Comparison of ENCODE assay signal across 29 mouse cellular contexts in genomic region chr15:98155272-98155671, GRCm38 (mm10). TPM values are rescaled to one million over a fixed set of nuclear protein-coding genes. Genes with fewer than 3 reads are reported as not detected.
DNase-seq lines count a peak whose midpoint lies in the region; ATAC-seq and TF ChIP-seq lines count a peak whose summit lies in the region.
"Had no signal": no experiment of that assay in that cellular context is flagged by ENCODE, and none has a peak within 500 bp of the region (broad histone marks: within the 10 kb centered on the region; RNA-seq: fewer than 3 reads in every experiment).

No protein-coding gene starts in this region.

- peak overlapping the region; percentile 49; the same call in 1 of the 2 replicates for H3K27ac ChIP-seq in ES-E14 (ENCODE audit: insufficient read depth, low read depth, low read length, poor library complexity, severe bottlenecking)
- H3K27ac ChIP-seq in embryonic fibroblast, embryonic 13.5 days (ENCODE audit: insufficient read depth, low read length) = peak overlapping the region; percentile 10; the same call in 1 of the 2 replicates
- H3K27ac ChIP-seq: embryonic facial prominence, embryonic 13.5 days; embryonic facial prominence, embryonic 15.5 days; forebrain, embryonic 13.5 days; forebrain, embryonic 15.5 days had no signal

- TF ChIP-seq CTCF in embryonic fibroblast, embryonic 13.5 days (IDR thresholded peaks at IDR 0.05; ENCODE audit: borderline replicate concordance, insufficient read depth, low read length) = no peak

- H3K36me3 ChIP-seq in ES-E14 (ENCODE audit: control insufficient read depth, insufficient read depth, low read length, poor library complexity, severe bottlenecking) = no peaks in the 10 kb centered on the region
- H3K36me3 ChIP-seq: embryonic facial prominence, embryonic 13.5 days; embryonic facial prominence, embryonic 15.5 days; forebrain, embryonic 15.5 days had no signal

- DNase-seq in heart, adult 11 months = peak; percentile 19
- DNase-seq in heart, postnatal 36 days = no peak
- DNase-seq in ES-E14 (ENCODE audit: low read depth, low spot score) (no peak), R1 (ENCODE audit: low read depth, low spot score) (peak; percentile 48)
- no peak for DNase-seq in urinary bladder, postnatal 25 days (ENCODE audit: low spot score)
- no peak for DNase-seq in cerebellum, postnatal 10 days
- DNase-seq: adrenal gland, adult 8-10 months; B cell, adult 2 months; cerebellum, adult 11-12 months; cerebellum, adult 2 months; cerebellum, adult 9-10 months; cerebellum, postnatal 14 days; cerebellum, postnatal 36 days; embryo, embryonic 11 days had no signal

- H3K9me3 ChIP-seq in ES-E14 (ENCODE audit: control insufficient read depth, insufficient read depth, low read depth, low read length) = no peaks in the 10 kb centered on the region
- H3K9me3 ChIP-seq: embryonic facial prominence, embryonic 13.5 days; embryonic facial prominence, embryonic 15.5 days; forebrain, embryonic 13.5 days; forebrain, embryonic 15.5 days had no signal

- in situ Hi-C loops in ES-E14 (cut with MboI; ENCODE audit: low sequenced_read_pairs in 2 of 2, unreplicated experiment in 2 of 2) = no loop called here

- no peak for ATAC-seq in inflammation-experienced regulatory T-cells, adult 6 months
- ATAC-seq: activated CD4-positive, CD25-positive, alpha-beta regulatory T cell, adult 4 months; CD4-positive, CD25-positive, alpha-beta regulatory T cell, adult 4 months; forebrain, embryonic 13.5 days; forebrain, embryonic 15.5 days; Patski had no signal

- no peak for TF ChIP-seq POLR2A in embryonic fibroblast, embryonic 13.5 days (IDR thresholded peaks at IDR 0.05; ENCODE audit: low read depth, low read length)

- H3K4me1 ChIP-seq in ES-E14 (ENCODE audit: control insufficient read depth in 2 of 2, insufficient read depth in 2 of 2, low read length in 2 of 2, poor library complexity in 1 of 2) = peaks cover 0 to 4% of the 10 kb centered on the region in 2 experiments; a peak in 1 of 4 replicates
- H3K4me1 ChIP-seq in embryonic fibroblast, embryonic 13.5 days (ENCODE audit: control insufficient read depth, insufficient read depth, low read length) = no peaks in the 10 kb centered on the region
- H3K4me1 ChIP-seq: embryonic facial prominence, embryonic 15.5 days; forebrain, embryonic 13.5 days; forebrain, embryonic 15.5 days had no signal

- intact Hi-C loops in heart, postnatal 36 days (cut with DNase I) = no loop called here

- H3K4me3 ChIP-seq in ES-E14 (ENCODE audit: insufficient read depth in 1 of 2, low read depth in 1 of 2, low read length in 2 of 2, poor library complexity in 1 of 2, severe bottlenecking in 1 of 2) = no peak overlapping the region
- no peak overlapping the region for H3K4me3 ChIP-seq in embryonic fibroblast, embryonic 13.5 days (ENCODE audit: insufficient read depth, low read length)
- H3K4me3 ChIP-seq: embryonic facial prominence, embryonic 13.5 days; embryonic facial prominence, embryonic 15.5 days; forebrain, embryonic 13.5 days; forebrain, embryonic 15.5 days had no signal

- H3K9ac ChIP-seq in ES-E14 (ENCODE audit: insufficient read depth, low read depth, low read length, poor library complexity, severe bottlenecking) = no peak overlapping the region
- H3K9ac ChIP-seq: embryonic facial prominence, embryonic 13.5 days; embryonic facial prominence, embryonic 15.5 days; forebrain, embryonic 13.5 days; forebrain, embryonic 15.5 days had no signal

TF ChIP-seq in ES-E14, 5 proteins besides CTCF, POLR2A, EP300 and RAD21:
- no peak for TF ChIP-seq ZC3H11A (IDR thresholded peaks at IDR 0.05; ENCODE audit: borderline replicate concordance, low read depth, low read length)
- TF ChIP-seq CHD2 (IDR thresholded peaks at IDR 0.05; ENCODE audit: low read depth, low read length) = no peak
- TF ChIP-seq HCFC1 (IDR thresholded peaks at IDR 0.05; ENCODE audit: borderline replicate concordance, insufficient read depth, low read length) = no peak
- TF ChIP-seq ZNF384 (IDR thresholded peaks at IDR 0.05; ENCODE audit: low read depth, low read length) = no peak
- no peak for TF ChIP-seq MAFK (IDR thresholded peaks at IDR 0.05; ENCODE audit: insufficient read depth, low read depth, low read length)
TF ChIP-seq in ES-E14: peak in this region for 0.

RNA-seq across cellular contexts. Expression of gene Asb8, which starts 10.2 kb away (rescaled TPM):
- 100 to 1,000 TPM in 1 of 2 experiments, 10 to 100 TPM in 1; 98.7 to 109 TPM for total RNA-seq in heart, postnatal 36 days (2021)
- total RNA-seq in ES-E14 (2012; rRNA removed) = 9.0 and 12.5 TPM in 2 replicates
- 26.8 and 31.5 TPM in 2 replicates for polyA plus RNA-seq in embryonic fibroblast, embryonic 13.5 days (2011; ENCODE audit: insufficient read length, low read depth, missing spikeins)
- polyA plus RNA-seq in inflammation-experienced regulatory T-cells, adult 6 months (2017; shearing (Covaris generic)) = 10 to 100 TPM; 37.1 to 44.9 (median 41.2) TPM

RNA-seq across cellular contexts. Expression of gene Ccdc184, which starts 11.7 kb away (rescaled TPM):
- 1 to 10 TPM in 1 of 2 experiments, under 1 TPM in 1; 0.60 to 1.0 TPM for total RNA-seq in heart, postnatal 36 days (2021)
- 0.32 and 0.80 TPM in 2 replicates for total RNA-seq in ES-E14 (2012; rRNA removed)
- polyA plus RNA-seq in embryonic fibroblast, embryonic 13.5 days (2011; ENCODE audit: insufficient read length, low read depth, missing spikeins) = 0.18 and 0.22 TPM in 2 replicates
- polyA plus RNA-seq in inflammation-experienced regulatory T-cells, adult 6 months (2017; shearing (Covaris generic)) = under 1 TPM; 0.25 to 0.91 (median 0.36) TPM
- total RNA-seq: common myeloid progenitor, adult 5-6 weeks had no signal
- polyA plus RNA-seq: Patski had no signal

RNA-seq across cellular contexts. Expression of gene Olfr288, which starts 40.1 kb away (rescaled TPM):
- not detected for total RNA-seq in heart, postnatal 36 days (2021)
- total RNA-seq in ES-E14 (2012; rRNA removed) = not detected in 2 replicates
- not detected in 2 replicates for polyA plus RNA-seq in embryonic fibroblast, embryonic 13.5 days (2011; ENCODE audit: insufficient read length, low read depth, missing spikeins)
- polyA plus RNA-seq in inflammation-experienced regulatory T-cells, adult 6 months (2017; shearing (Covaris generic)) = not detected
- total RNA-seq: adrenal gland, adult 18-20 months; adrenal gland, adult 8-10 months; adrenal gland, postnatal 14 days; adrenal gland, postnatal 36 days; common myeloid progenitor, adult 5-6 weeks had no signal
- polyA plus RNA-seq: activated CD4-positive, CD25-positive, alpha-beta regulatory T cell, adult 4 months; CD4-positive, CD25-positive, alpha-beta regulatory T cell, adult 4 months; embryonic facial prominence, embryonic 11.5 days; embryonic facial prominence, embryonic 13.5 days; embryonic facial prominence, embryonic 15.5 days; forebrain, embryonic 11.5 days; forebrain, embryonic 13.5 days; forebrain, embryonic 15.5 days; Patski had no signal

Comparison
In these comparisons a context has a peak if more than half of its experiments do, and no peak if none do; other contexts are left out.
1. DNase-seq: peak in heart, adult 11 months (single experiment) and R1 (single experiment); none in heart, postnatal 36 days (0 of 2), ES-E14 (single experiment), urinary bladder, postnatal 25 days (single experiment) and cerebellum, postnatal 10 days (0 of 2).